Mouse (Mus musculus) embryo, embryonic 11.5 days (tissue): Measurements from ENCODE around the gene Robo1.

Experiments
- DNase-seq: peaks from one replicate; pipeline ENCODE4 v3.0.0-alpha.2; 2012; ENCODE audit warnings: low read depth, low spot score

Robo1 gene

DNA sequence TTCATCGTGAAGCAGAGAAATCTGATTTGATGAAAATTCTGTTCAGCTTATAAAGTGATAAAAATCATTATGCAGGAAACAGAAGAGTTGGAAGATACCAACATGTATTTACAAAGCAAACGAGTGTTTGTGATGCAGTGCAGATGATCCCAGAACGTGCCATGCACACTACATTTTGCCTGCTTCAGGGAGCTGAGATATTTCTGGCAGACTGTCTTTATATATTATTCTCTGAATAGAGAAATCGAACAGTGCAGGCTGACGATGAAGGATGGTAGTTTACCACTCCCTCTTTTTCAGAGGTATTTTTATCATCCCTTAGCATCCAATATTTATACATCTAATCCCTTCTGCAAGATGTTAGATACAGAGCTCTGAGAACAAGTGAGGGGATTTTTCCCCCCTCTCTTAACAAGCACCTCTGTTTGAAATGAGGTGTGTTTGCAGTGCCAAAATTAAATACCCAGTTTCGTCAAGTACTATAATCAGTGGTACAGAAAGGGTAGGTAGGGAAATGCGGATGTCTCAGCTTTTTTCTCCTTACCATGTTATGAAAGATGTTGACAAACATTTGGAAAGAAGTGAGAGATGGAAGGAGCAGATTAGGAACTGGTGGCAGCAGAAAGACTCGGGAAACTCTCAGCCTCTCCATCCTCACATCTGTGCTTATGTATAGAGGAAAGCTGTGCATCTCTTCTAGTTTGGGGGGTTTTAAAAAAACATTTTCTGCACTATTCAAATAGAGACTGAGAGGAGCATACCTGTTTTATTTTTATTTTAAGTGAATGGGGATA lies at the start of gene Robo1:
TSS of gene Robo1 (plus strand) at position 770 of the 794 bp plus-strand sequence.
- no peak for DNase-seq

DNA sequence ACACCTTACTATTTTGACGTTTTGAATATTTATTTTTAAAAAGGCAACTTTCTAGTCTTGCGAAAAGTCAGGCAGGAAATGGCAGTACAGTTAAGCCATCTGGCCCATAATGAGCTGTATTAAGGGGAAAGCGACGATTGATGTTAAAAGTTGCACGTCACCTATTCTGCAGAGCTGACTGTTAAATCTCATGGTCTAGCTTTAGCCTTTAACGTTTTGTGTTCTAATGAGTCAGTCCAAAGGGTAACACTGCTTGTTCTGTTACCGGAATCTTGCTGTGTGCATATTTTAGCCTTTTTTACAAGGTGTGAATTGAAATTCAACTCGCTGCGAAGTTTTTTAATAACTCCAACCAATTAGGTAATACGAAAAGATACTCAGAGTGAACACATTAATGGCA lies 40.3 kb upstream of the Robo1 start:
- no peak for DNase-seq

DNA sequence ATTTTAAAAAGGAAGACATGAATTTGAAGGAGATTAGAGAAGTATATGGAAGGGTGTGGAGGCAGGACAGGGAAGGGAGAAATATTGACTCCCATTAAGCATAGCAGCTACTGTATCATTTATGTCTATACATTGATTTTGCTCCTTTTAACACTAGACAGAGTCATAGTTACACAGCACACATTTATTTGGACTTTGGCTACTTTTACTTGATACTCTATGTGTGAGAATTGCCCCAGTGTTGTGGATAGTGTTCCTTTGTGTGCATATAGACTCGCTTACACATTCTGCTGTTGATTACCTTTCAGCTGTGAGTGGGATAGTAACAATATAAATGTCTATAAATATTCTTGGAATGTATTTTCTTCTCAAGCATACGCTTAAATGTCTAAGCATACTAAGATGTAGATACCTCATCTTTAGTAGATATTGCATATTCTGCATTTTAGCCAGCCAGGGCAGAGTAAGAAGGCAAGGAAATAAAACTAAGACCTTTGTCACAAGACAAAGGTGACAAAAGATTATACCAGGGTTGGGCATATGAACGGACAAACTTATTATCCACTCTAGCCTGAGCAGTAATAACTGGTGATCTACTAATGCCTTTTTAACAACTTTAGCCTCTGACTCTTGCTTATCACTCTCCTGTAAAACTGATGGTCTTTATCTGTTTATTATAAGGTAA lies 31.6 kb upstream of the Robo1 start:
- DNase-seq = no peak

DNA sequence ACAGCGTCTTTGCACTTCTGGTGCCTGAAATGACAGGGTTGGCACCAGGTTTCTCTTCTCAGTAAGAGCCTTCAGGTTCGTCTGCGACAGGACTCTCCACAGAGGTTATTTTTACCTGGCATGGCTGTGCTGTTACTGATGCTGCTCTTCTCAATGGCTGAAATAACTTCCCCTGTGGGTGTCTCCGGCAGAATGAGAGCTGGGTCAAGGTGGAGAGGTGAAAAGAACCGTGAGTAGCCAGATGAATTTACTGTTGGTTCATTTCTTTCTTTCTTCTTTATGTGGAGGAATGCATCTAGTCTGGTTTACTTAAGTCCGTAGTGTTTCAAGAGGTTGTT lies 194 bp downstream of the Robo1 start:
- no peak for DNase-seq

DNA sequence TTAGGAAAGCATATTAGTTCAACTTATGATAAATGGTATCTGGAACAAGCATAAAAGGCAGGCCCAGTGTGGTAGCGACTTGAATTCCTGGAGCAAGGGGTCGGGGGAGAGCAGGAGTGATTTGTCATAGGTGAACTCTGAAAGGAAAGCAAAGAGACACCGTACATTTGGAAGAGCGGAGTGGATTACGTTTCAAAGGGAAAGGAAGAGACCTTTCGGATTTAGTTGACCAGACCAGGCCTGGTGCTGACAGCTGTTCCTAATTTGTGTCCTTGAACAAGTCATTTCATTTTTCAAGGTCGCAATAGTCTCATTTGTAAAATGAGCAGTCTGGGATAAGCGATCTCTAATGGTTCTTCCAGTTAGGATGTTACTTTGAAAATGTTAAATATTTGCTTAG lies 19.2 kb downstream of the Robo1 start:
- DNase-seq = peak; percentile 24

DNA sequence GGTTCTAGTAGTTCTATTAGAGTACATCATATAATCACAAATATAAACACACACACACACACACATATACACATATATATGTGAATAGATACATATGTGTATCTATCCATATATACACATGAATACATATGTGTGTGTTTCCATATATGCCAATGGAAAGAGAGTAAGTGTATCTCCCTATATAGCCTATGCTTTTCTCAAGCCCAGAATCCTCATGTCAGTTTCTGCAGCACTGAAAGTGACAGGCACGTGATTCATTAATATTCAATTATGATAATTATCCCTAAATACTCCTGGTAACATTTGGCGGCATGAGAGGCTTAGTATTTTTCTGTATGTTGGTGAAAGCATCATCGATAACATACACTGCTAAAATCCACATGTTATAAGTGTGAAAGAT lies 20.5 kb downstream of the Robo1 start:
- no peak for DNase-seq

DNA sequence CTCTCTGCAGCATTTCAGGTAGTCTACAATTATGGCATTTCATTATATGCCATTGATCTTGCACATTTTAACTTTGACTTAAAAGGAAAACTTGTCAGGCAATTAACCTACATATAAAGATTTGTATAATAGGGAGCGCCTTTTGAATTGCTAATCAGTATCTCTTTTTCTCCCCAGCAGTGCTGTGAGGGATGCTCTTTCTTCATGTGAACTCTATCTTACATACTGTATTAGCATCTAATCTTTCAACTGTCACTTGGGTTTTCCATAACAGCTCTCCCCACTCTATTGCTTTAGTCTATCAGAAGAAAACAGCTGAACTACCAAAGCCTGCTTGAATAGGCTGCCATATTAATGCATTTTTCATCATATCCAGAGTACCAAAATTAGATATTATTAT lies 29.7 kb downstream of the Robo1 start:
- no peak for DNase-seq

DNA sequence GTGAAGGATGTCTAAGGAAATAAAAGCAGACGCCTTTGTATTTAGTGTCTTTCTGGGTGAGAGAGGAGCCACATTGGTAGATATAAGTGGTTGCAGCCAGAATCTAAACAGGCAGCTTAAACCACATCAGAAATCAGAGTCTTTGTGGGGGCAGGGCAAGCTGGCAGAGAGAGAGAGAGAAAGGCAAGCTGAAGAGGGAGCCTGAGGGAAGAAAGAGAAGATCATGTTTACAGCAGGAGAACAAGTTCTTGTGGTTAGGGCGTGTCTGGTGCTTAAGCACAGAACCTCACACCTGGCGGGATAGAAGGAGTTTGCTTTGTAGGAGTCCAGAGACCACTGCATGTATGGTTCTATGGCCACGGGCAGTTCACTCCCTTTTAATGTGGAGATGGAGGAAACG lies 42.3 kb downstream of the Robo1 start:
- no peak for DNase-seq

DNA sequence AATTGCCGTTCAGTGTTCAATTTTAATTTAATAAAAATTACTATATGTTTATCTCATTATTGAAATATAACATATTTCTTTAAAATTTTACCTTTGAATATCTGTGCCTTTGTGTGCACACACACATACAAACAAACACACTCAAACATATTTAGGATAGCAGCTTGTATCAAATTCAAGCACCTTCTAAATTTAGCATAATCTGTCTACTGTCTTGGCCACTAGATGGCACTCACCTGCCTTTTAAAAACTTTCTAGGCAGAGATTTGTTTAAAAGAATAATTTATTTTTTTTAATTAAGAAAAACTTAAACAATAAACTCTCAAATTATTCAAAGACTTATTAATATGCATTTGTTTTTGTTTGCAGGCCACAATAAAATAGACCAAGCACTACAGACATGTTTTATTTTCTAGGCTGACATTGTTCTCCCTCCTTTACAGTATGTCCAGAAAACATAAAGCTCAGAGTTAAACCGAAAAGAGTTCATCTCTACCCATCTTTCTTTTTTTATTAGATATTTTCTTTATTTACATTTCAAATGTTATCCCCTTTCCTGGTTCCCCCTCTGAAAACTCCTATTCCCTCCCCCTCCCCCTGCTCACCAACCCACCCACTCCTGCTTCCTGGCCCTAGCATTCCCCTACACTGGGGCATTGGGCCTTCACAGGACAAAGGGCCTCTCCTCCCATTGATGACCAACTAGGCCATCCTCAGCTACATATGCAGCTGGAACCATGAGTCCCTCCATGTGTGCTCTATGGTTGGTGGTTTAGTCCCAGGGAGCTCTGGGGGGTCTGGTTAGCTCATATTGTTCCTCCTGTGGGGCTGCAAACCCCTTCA lies 48.6 kb downstream of the Robo1 start:
- DNase-seq = peak; percentile 19

DNA sequence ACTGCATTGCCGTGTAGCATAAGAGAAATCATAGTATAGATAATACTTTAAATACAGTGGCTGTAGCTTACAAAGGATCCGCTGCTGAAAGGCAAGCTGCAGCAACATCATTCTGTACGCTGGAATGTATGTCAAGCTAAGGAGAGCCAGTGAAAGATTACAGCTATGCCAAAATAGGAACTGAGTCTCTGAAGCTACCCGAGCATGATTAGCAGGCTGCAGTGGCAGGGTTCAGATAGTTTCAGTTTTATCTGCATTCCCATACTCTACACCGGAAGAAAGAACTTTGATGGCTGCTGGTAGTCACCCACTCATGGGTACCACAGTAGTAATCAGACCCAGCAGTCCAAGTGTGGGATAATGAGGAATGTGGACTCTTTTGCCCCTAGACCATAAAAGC lies 68.8 kb downstream of the Robo1 start:
- DNase-seq = no peak

DNA sequence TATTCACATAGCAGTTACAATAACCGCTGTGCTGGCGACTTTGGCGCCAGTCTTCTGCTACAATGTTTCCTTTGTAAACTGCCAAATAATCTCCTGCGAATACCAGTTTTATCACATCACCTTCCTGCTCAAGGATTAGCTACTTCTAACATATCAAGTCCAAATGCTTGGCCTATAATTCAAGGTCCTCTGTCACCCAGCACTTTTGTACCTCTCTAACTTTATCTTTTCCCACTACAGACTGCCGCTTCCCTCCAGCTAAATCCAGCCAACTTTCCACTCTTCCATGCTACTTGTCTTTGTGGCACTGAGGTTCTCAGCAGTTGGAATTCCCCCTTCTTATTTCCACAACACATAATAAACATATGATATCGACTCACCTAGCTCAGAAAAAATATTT lies 73.7 kb downstream of the Robo1 start:
- no peak for DNase-seq

DNA sequence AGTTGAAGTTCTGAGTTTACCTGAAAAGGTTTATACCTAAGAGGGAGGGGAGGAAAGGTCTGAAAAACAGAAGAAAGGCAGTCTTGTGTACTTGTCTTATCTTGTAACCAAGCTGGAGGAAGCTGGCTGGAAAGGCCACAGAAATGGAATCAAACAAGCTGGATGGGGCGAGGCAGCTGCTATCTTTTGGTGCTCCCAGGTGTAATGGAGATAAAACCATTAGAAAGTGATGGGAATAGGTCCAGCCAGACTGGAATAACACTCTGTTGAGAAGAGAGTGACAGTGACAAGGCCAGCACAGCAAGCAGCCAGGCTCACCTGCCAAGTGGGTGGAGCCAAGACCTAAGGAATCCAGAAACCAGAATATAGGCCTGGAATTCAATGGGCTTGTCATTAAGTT lies 75.5 kb downstream of the Robo1 start:
- no peak for DNase-seq

DNA sequence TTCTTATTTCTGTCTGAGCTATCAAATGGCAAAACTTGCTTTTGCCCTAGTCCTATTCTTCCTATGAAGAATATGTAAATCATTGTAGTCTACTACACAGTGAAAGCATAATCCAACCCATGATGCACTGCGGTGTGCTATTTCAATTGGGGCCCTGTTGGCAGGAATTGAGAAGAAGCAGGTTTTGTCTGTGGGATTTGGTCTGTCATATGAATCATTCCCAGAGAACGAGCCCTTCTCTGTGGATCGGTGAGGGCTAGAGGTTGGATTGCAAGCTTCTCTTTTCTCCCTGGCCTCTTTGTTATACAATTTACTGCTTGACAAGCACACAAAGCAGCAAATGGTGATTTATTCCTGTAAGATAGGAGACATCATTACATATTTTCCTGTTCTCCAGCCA lies 85.4 kb downstream of the Robo1 start:
- peak; percentile 5 for DNase-seq

DNA sequence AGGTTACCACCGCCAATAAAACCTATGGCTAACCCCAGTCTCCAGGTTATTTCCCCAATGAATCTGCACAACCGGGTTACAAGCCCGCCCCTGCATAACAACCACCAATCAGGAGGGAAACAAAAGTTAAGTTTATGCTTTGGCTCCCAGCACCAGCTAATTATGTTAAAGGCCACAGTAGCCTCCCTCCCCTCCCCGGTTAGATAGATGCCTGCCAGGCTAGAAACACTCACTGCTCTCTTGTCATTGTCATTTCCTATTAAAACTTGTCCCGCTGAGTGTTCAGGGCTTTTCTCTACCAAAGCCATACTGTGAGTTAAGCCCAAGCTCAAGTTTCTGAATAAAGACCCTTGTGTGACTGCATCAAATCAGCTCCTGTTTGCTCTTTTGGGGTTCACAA lies 90.7 kb downstream of the Robo1 start:
- DNase-seq = no peak

DNA sequence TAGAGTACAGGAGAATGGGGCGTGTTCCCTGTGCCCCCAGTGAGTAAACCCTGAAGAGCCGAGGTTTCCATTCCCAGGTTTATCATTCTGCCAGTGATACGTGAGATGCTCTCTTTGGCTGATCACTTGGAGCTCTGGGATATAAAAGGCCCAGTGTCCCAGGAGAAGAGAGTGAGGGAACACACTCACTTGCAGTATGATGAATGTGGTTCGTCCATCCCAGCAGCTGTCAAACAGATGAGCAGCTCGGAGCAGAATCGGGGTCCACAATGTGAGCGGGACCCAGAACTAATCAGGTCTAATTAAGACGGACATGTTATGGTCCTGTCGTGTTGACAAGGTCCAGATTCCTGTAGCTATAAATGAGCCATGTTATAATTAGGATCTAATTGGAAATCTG lies 94.3 kb downstream of the Robo1 start:
- DNase-seq = no peak

DNA sequence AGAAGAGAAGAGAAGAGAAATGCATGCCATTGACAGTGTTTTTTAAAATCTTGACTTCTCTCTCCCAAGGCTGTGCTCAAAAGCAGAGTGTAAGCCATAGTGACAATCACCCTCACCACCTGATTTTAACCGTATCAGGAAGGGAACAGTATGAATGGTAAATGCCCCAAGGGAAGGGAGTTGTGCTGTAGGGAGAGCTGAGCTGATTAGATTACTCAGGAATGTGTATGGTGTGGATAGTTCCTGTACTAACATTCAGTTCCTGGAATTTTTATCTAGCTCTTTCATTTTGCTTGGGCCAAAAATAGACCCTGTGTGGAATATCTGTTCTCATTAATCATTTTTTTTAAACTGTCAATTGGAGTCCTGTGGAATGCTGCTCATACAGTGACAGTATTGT lies 101.7 kb downstream of the Robo1 start:
- DNase-seq = no peak

DNA sequence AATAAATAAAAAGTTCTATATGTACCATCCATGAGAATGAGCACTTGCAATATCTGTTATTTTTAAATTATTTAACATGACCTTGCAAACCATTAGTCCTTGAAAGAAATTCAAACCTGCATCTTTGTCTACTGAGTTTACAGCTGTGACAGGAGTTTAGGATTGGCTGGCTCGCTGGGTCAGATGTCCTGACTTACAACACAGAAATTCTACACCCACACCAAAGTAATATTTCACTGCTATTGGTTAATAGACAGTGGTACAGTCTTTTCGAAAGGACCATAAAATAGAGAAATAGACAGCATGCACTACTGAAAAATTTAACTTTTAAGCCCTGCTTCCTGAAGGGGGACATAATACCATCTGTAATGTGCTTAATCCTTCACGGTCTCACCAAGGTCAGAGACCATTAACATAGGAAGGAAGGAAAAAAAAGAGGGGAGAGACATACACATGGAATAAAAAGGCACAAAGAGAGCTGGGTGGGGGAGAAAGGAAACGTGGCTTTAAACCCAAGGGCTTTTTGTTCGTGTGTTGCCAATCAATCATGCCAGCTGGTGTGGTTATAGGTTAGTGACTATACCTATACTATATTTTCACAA lies 103.7 kb downstream of the Robo1 start:
- no peak for DNase-seq

DNA sequence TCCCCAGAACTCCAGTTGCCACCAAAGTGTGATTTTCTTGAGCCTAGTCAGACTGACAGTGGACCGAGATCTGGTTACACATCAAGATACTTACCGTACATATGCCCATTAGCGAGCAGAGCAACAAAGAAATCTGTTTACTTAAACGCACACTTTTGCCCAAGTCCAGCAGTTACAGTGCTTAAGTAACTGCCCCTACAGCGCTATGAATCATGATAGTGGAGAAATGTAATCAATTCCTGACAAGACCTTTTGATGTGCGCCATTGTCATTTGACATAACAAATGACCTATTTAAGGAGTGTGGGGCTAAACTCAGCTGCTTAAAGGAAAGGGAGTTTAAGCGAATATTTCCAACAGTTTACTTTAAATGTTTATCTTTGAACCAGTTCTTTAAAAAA lies 104.8 kb downstream of the Robo1 start:
- DNase-seq = no peak

DNA sequence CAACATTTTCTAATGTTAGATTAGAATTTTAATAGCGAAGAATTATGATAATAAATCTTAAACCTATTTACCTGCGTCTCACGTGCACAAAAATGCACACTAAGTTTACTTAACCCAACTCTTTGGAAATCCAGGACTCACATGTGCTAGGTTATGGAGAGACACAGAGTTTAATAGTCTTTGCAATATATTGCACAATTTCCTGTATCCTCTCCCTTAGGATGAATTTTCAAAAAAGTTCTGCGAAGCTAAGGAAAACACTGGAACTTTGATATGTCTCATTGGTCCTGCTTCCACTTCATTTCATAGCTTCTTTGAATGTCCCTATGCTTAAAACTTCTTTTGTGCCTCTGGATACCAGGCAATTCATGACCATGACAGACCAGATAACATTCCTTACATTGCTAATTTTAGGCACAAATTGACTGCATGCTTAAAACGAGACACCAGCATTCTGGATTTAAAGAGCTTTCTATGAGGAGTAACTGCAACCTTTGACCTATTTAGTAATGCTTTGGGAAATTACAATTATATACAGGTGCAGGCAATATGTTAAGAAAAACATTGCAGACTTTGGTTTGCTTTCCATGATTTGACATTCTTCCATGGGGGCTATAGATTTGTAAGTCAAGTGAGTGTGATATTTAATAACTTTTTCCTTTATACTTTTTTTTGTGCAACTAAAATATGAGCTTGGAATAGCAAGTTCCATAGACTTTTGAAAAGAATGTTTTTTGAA lies 111.4 kb downstream of the Robo1 start:
- no peak for DNase-seq

DNA sequence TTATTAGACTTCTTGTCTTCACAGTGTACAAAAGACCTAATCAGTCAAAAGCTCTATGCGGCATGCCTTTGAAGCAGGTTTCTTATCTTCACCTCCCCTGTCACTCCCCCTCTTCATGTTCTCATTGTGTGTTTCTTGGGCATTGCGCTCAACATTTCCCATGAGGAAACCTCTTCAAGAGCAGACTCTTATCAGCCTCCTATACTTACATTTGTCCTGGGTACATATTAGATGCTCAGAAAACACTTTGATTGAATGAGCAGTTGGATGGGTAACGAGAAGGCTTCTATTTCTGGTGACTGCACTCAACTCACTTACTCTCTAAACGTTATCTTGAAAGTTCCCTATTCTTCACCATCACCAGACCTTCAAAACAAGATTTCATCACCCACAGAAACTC lies 114.3 kb downstream of the Robo1 start:
- no peak for DNase-seq

DNA sequence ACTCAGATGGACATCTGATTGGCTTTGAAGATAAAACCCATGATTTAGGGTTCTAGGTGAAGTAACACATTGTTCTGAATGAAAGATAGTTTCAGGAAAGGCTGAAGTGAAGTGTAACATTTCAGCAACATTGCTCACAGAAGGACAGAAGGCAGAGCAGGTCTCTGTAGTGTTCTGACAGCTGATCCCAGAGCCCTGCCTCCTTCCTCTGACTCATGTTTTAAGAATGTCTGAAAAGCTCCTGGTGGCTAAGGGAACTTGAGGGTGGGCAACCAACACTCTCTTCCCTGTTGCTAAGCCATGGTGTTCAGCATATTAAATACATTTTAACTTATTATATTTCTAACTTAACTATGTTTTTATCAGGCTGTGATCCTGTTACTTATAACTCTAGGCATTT lies 126.3 kb downstream of the Robo1 start:
- DNase-seq = no peak
